Mouse (Mus musculus): ENCODE data around the gene Sun3. TPM values are rescaled to one million over a fixed set of nuclear protein-coding genes. Genes with fewer than 3 reads are reported as not detected.
A peak's percentile ranks its signal among the peaks of the same experiment; 100 is the strongest.

The Sun3 gene
- polyA plus RNA-seq (2015; fragmentation: Nextera tagmentation; extraction: Ambion mirVana), result 0.36 and 0.87 TPM in 2 replicates

- Histone ChIP-seq H3K27me3 (replicated peaks) (peaks cover 12% of the 10 kb centered on the region), H3K4me1 (peaks cover 48% of the 10 kb centered on the region), H3K4me3 (peak within 1 kb of the TSS; percentile 58), H3K4me2 (peak within 1 kb of the TSS; percentile 88), H3K27ac (replicated peaks) (peak within 1 kb of the TSS; percentile 87), H3K9me3 (no peaks in the 10 kb centered on the region), H3K9ac (peak within 1 kb of the TSS; percentile 67), H3K36me3 (no peaks in the 10 kb centered on the region)
- under 1% methylated on average over 18 of the region's 18 CpGs for WGBS
- peak; percentile 34; the same call in 1 of the 2 replicates for ATAC-seq (ENCODE audit: extremely low read depth, insufficient number of reproducible peaks, low FRiP score, low TSS enrichment)
Measured at GRCm38 (mm10) chr11:9048703-9049060, at the start of gene Sun3. Gene Sun3, minus strand, starts transcription at chr11:9048991.

- 87% methylated on average over 3 of the region's 3 CpGs for WGBS
- Histone ChIP-seq H3K4me1 (no peaks in the 10 kb centered on the region), H3K4me3 (no peak overlapping the region), H3K9me3 (no peaks in the 10 kb centered on the region), H3K4me2 (no peak overlapping the region), H3K9ac (no peak overlapping the region), H3K36me3 (no peaks in the 10 kb centered on the region), H3K27me3 (replicated peaks) (no peaks in the 10 kb centered on the region), H3K27ac (replicated peaks) (no peak overlapping the region)
- no peak for ATAC-seq (ENCODE audit: extremely low read depth, insufficient number of reproducible peaks, low FRiP score, low TSS enrichment)
Measured at GRCm38 (mm10) chr11:9076444-9076843, 27.7 kb upstream of the Sun3 start.

- 27% methylated on average over 5 of the region's 5 CpGs for WGBS
- Histone ChIP-seq H3K27ac (replicated peaks) (no peak overlapping the region), H3K36me3 (no peaks in the 10 kb centered on the region), H3K4me1 (peaks cover 4% of the 10 kb centered on the region), H3K27me3 (replicated peaks) (no peaks in the 10 kb centered on the region), H3K9me3 (no peaks in the 10 kb centered on the region), H3K4me2 (no peak overlapping the region), H3K4me3 (no peak overlapping the region), H3K9ac (no peak overlapping the region)
- ATAC-seq (ENCODE audit: extremely low read depth, insufficient number of reproducible peaks, low FRiP score, low TSS enrichment), result no peak
Measured at GRCm38 (mm10) chr11:9060484-9060883, 11.7 kb upstream of the Sun3 start.

GRCm38 (mm10) chr11:9060029-9060428, 11.2 kb upstream of the Sun3 start:
- no peak for ATAC-seq (ENCODE audit: extremely low read depth, insufficient number of reproducible peaks, low FRiP score, low TSS enrichment)
- H3K9me3 ChIP-seq, result no peaks in the 10 kb centered on the region
- H3K27me3 ChIP-seq (replicated peaks), result no peaks in the 10 kb centered on the region
- H3K36me3 ChIP-seq, result no peaks in the 10 kb centered on the region
- H3K27ac ChIP-seq (replicated peaks), result no peak overlapping the region
- H3K4me3 ChIP-seq, result no peak overlapping the region
- H3K9ac ChIP-seq, result no peak overlapping the region
- 87% methylated on average over 1 of the region's 1 CpGs for WGBS
- H3K4me2 ChIP-seq, result no peak overlapping the region
- peaks cover 4% of the 10 kb centered on the region for H3K4me1 ChIP-seq

- Histone ChIP-seq H3K4me1 (peaks cover 4% of the 10 kb centered on the region), H3K36me3 (no peaks in the 10 kb centered on the region), H3K9me3 (no peaks in the 10 kb centered on the region), H3K27me3 (replicated peaks) (no peaks in the 10 kb centered on the region), H3K27ac (replicated peaks) (no peak overlapping the region), H3K4me3 (no peak overlapping the region), H3K9ac (no peak overlapping the region), H3K4me2 (no peak overlapping the region)
- no peak for ATAC-seq (ENCODE audit: extremely low read depth, insufficient number of reproducible peaks, low FRiP score, low TSS enrichment)
- 75% methylated on average over 4 of the region's 4 CpGs for WGBS
Measured at GRCm38 (mm10) chr11:9057711-9058110, 8.9 kb upstream of the Sun3 start.

- Histone ChIP-seq H3K4me2 (no peak overlapping the region), H3K36me3 (no peaks in the 10 kb centered on the region), H3K4me1 (peaks cover 9% of the 10 kb centered on the region), H3K27ac (replicated peaks) (no peak overlapping the region), H3K4me3 (no peak overlapping the region), H3K27me3 (replicated peaks) (no peaks in the 10 kb centered on the region), H3K9ac (no peak overlapping the region), H3K9me3 (no peaks in the 10 kb centered on the region)
- ATAC-seq (ENCODE audit: extremely low read depth, insufficient number of reproducible peaks, low FRiP score, low TSS enrichment), result no peak
- WGBS, result 70% methylated on average over 2 of the region's 2 CpGs
Measured at GRCm38 (mm10) chr11:9056937-9057336, 8.1 kb upstream of the Sun3 start.

GRCm38 (mm10) chr11:9051895-9052294, 3.1 kb upstream of the Sun3 start:
- Histone ChIP-seq H3K27ac (replicated peaks) (no peak overlapping the region), H3K36me3 (no peaks in the 10 kb centered on the region), H3K4me3 (no peak overlapping the region), H3K9ac (no peak overlapping the region), H3K27me3 (replicated peaks) (peaks cover 12% of the 10 kb centered on the region), H3K4me2 (no peak overlapping the region), H3K9me3 (no peaks in the 10 kb centered on the region), H3K4me1 (peaks cover 35% of the 10 kb centered on the region)
- 70% methylated on average over 2 of the region's 2 CpGs for WGBS
- ATAC-seq (ENCODE audit: extremely low read depth, insufficient number of reproducible peaks, low FRiP score, low TSS enrichment), result no peak

- Histone ChIP-seq H3K27me3 (replicated peaks) (peaks cover 12% of the 10 kb centered on the region), H3K4me1 (peaks cover 48% of the 10 kb centered on the region), H3K36me3 (no peaks in the 10 kb centered on the region), H3K9me3 (no peaks in the 10 kb centered on the region), H3K27ac (replicated peaks) (no peak overlapping the region), H3K9ac (peak overlapping the region; percentile 24; the same call in 1 of the 2 replicates), H3K4me3 (no peak overlapping the region), H3K4me2 (peak overlapping the region; percentile 88)
- 73% methylated on average over 4 of the region's 4 CpGs for WGBS
- no peak for ATAC-seq (ENCODE audit: extremely low read depth, insufficient number of reproducible peaks, low FRiP score, low TSS enrichment)
Measured at GRCm38 (mm10) chr11:9050241-9050640, 1.4 kb upstream of the Sun3 start.

GRCm38 (mm10) chr11:9048011-9048702, 634 bp downstream of the Sun3 start, which contains the start of gene Gm11992:
Gene Gm11992, plus strand, starts transcription at chr11:9048594.
- peak within 1 kb of the TSS; percentile 87 for H3K27ac ChIP-seq (replicated peaks)
- H3K4me3 ChIP-seq, result peak within 1 kb of the TSS; percentile 58
- peak; percentile 84 for ATAC-seq (ENCODE audit: extremely low read depth, insufficient number of reproducible peaks, low FRiP score, low TSS enrichment)
- peak within 1 kb of the TSS; percentile 67 for H3K9ac ChIP-seq
- H3K9me3 ChIP-seq, result no peaks in the 10 kb centered on the region
- WGBS, result 4% methylated on average over 21 of the region's 21 CpGs
- no peaks in the 10 kb centered on the region for H3K36me3 ChIP-seq
- H3K27me3 ChIP-seq (replicated peaks), result peaks cover 12% of the 10 kb centered on the region
- peaks cover 48% of the 10 kb centered on the region for H3K4me1 ChIP-seq
- H3K4me2 ChIP-seq, result peak within 1 kb of the TSS; percentile 88

- Histone ChIP-seq H3K27ac (replicated peaks) (peak overlapping the region; percentile 87), H3K27me3 (replicated peaks) (peaks cover 12% of the 10 kb centered on the region), H3K9ac (no peak overlapping the region), H3K4me3 (no peak overlapping the region), H3K9me3 (no peaks in the 10 kb centered on the region), H3K4me1 (peaks cover 43% of the 10 kb centered on the region), H3K36me3 (no peaks in the 10 kb centered on the region), H3K4me2 (peak overlapping the region; percentile 88)
- peak; percentile 70; the same call in 1 of the 2 replicates for ATAC-seq (ENCODE audit: extremely low read depth, insufficient number of reproducible peaks, low FRiP score, low TSS enrichment)
- WGBS, result 30% methylated on average over 5 of the region's 5 CpGs
Measured at GRCm38 (mm10) chr11:9047044-9047443, 1.7 kb downstream of the Sun3 start.

- no peak for ATAC-seq (ENCODE audit: extremely low read depth, insufficient number of reproducible peaks, low FRiP score, low TSS enrichment)
- Histone ChIP-seq H3K36me3 (no peaks in the 10 kb centered on the region), H3K27me3 (replicated peaks) (peaks cover 12% of the 10 kb centered on the region), H3K27ac (replicated peaks) (peak overlapping the region; percentile 87), H3K4me2 (peak overlapping the region; percentile 88), H3K4me3 (no peak overlapping the region), H3K9me3 (no peaks in the 10 kb centered on the region), H3K9ac (no peak overlapping the region), H3K4me1 (peaks cover 39% of the 10 kb centered on the region)
- WGBS, result 55% methylated on average over 2 of the region's 2 CpGs
Measured at GRCm38 (mm10) chr11:9046546-9046945, 2.2 kb downstream of the Sun3 start.

GRCm38 (mm10) chr11:9031530-9031929, 17.3 kb downstream of the Sun3 start:
- no peak overlapping the region for H3K27ac ChIP-seq (replicated peaks)
- 80% methylated on average over 2 of the region's 2 CpGs for WGBS
- H3K4me3 ChIP-seq, result no peak overlapping the region
- ATAC-seq (ENCODE audit: extremely low read depth, insufficient number of reproducible peaks, low FRiP score, low TSS enrichment), result no peak
- H3K9ac ChIP-seq, result no peak overlapping the region
- no peaks in the 10 kb centered on the region for H3K4me1 ChIP-seq
- H3K36me3 ChIP-seq, result no peaks in the 10 kb centered on the region
- no peaks in the 10 kb centered on the region for H3K9me3 ChIP-seq
- no peak overlapping the region for H3K4me2 ChIP-seq
- H3K27me3 ChIP-seq (replicated peaks), result no peaks in the 10 kb centered on the region

All from heart, embryonic 13.5 days (tissue).